Mouse (Mus musculus) forebrain, embryonic 15.5 days (tissue): ENCODE data around the gene Slc4a8. TPM values are rescaled to one million over a fixed set of nuclear protein-coding genes. Genes with fewer than 3 reads are reported as not detected.
"Not testable (repeated sequence)": the region's sequence is repeated elsewhere in the genome, so short reads cannot be mapped to it uniquely, and the experiment has no call there.

Experiments used
- ATAC-seq: fragments of 200-750 bp; cut with Nextera tagmentation; replicated peaks from 2 replicates; pipeline ENCODE4 v1.8.0; 2017; ENCODE audit warnings: mild to moderate bottlenecking, moderate TSS enrichment, moderate library complexity
- H3K27ac ChIP-seq: fragments of 300-500 bp; sonication (generic); replicated peaks from 2 replicates; pipeline ENCODE4 v1.5.1; 2015; ENCODE audit warnings: mild to moderate bottlenecking, inconsistent platforms
- H3K27me3 ChIP-seq: fragments of 300-500 bp; sonication (generic); 2 replicates; pipeline ENCODE4 v1.6.1; 2015; ENCODE audit warnings: inconsistent platforms
- H3K36me3 ChIP-seq: fragments of 300-500 bp; sonication (generic); 2 replicates; pipeline ENCODE4 v1.6.1; 2015; ENCODE audit warnings: mild to moderate bottlenecking, inconsistent platforms
- H3K4me1 ChIP-seq: fragments of 300-500 bp; sonication (generic); 2 replicates; pipeline ENCODE4 v1.6.1; 2015; ENCODE audit warnings: inconsistent platforms
- H3K4me2 ChIP-seq: fragments of 300-500 bp; sonication (generic); replicated peaks from 2 replicates; pipeline ENCODE4 v1.6.1; 2015; ENCODE audit warnings: mild to moderate bottlenecking, inconsistent platforms
- H3K4me3 ChIP-seq: fragments of 300-500 bp; sonication (generic); 2 replicates; pipeline ENCODE4 v1.5.1; 2015; ENCODE audit warnings: mild to moderate bottlenecking, inconsistent platforms
- H3K9ac ChIP-seq: fragments of 300-500 bp; sonication (generic); replicated peaks from 2 replicates; pipeline ENCODE4 v1.6.1; 2015; ENCODE audit warnings: mild to moderate bottlenecking, inconsistent platforms
- H3K9me3 ChIP-seq: fragments of 300-500 bp; sonication (generic); 2 replicates; pipeline ENCODE4 v1.6.1; 2016; ENCODE audit warnings: inconsistent platforms
- WGBS: fragments of 180-500 bp; shearing (Covaris S2); methylation state at CpG from one replicate; pipeline ENCODE4 v1.1.7; 2015; ENCODE audit warnings: mixed read lengths; 5-methylcytosine and 5-hydroxymethylcytosine counted together
- polyA plus RNA-seq: library from polyadenylated mRNA; unstranded; fragments of >200 nt; fragmentation: Nextera tagmentation; extraction: Ambion mirVana; gene quantifications from 2 replicates; pipeline ENCODE4 v1.2.1, GENCODE M21; 2015

Gene Slc4a8
- polyA plus RNA-seq, 1 experiment from 2014 or later, result 22.8 TPM

DNA sequence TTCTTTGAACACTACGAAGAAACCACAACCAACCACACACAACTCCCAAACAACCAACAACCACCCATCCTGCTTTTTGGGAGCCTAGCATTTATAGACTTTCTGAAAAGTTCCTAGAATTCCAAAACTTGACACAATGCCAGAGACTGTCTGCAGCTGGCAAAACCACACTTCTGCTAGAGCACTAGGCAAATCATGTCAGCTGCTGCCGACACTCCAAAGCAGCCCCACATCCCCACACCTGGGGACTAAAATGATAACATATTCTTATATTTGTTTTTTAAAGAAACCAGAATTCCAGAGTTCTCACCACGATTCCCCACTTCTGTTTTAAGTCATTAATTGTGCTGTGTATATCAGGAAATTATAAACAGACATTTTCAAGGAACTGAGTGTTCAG is 57.3 kb downstream of the Slc4a8 start:
- no peak for ATAC-seq
- Histone ChIP-seq H3K9ac (no peak overlapping the region), H3K9me3 (no peaks in the 10 kb centered on the region), H3K4me3 (no peak overlapping the region), H3K27me3 (peaks cover 2% of the 10 kb centered on the region; the same call in 1 of the 2 replicates), H3K4me2 (no peak overlapping the region), H3K27ac (no peak overlapping the region), H3K4me1 (peaks cover 10% of the 10 kb centered on the region), H3K36me3 (peaks cover 22% of the 10 kb centered on the region)
- WGBS, result 97% methylated on average over 3 of the region's 3 CpGs

DNA sequence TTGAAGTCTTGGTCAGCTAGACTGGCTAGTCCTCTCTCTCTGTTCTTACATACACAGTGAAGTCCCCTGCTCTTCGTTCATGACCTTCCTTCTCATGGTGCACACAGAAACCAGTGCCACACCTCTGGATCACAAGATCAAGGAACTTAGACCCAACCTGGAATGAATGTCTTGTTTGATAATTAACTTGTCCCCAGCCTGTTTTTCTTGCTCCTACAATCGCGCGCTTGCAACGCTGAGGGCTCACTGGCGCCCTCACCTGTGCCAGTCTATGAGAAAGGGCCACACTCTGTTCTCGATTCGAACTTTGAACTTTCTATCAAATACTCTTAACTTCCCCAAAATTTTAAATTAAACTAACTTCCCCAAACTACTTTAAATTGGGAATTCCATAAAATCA is 60.3 kb downstream of the Slc4a8 start:
- Histone ChIP-seq H3K27me3 (peaks cover 7% of the 10 kb centered on the region; the same call in 1 of the 2 replicates), H3K27ac (no peak overlapping the region), H3K9me3 (no peaks in the 10 kb centered on the region), H3K9ac (no peak overlapping the region), H3K4me1 (peaks cover 16% of the 10 kb centered on the region), H3K36me3 (peaks cover 17% of the 10 kb centered on the region), H3K4me3 (no peak overlapping the region), H3K4me2 (no peak overlapping the region)
- no peak for ATAC-seq
- 62% methylated on average over 8 of the region's 8 CpGs for WGBS

DNA sequence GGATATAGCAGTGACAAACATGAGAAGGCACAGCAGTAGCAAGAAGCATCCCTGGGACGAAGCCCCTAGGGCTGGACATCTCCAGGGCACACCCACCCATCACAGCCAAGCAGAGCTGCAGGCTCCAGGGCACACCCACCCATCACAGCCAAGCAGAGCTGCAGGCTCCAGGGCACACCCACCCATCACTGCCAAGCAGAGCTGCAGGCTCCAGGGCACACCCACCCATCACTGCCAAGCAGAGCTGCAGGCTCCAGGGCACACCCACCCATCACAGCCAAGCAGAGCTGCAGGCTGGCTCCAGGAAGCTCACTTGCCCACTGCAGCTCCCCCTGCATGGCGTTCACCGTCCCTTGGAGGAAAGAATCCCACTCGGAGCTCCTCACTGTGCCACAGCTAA is 60.8 kb downstream of the Slc4a8 start:
- WGBS, result 67% methylated on average over 4 of the region's 4 CpGs
- not testable (repeated sequence) for ATAC-seq, H3K27ac ChIP-seq

DNA sequence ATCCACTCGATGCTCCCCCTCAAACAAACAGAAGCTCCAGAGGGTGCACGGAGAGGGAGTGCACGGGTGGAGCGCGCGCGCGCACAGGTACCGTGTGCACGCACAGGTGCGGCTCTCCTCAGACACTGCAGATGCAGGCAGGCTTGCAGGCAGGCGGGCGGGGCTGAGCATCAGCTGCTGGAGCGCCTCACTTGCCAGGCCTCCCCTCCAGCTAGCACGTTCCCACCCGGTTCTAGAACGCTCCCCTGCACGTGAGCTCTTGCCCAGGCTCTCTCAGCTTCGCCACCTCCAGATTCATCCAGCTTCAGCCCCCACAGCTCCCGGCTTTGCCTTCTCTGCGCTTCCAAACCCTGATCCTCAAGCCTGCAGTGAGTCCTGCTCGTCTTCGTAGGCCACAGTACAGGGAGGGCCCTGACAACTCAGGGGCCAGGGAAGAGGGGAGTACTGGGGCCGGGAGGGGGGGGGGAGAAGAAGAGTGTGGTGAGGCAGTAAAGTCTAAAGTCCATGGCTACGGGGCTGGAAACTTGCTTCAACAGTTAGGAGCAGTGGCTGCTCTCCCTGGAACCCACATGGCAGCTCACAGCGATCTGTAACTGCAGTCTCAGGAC is 63.8 kb downstream of the Slc4a8 start:
- Histone ChIP-seq H3K36me3 (no peaks in the 10 kb centered on the region), H3K27ac (no peak overlapping the region), H3K4me3 (peak overlapping the region; percentile 17), H3K27me3 (peaks cover 7% of the 10 kb centered on the region; the same call in 1 of the 2 replicates), H3K9me3 (no peaks in the 10 kb centered on the region), H3K4me2 (peak overlapping the region; percentile 36), H3K9ac (no peak overlapping the region), H3K4me1 (peaks cover 16% of the 10 kb centered on the region)
- WGBS, result 9% methylated on average over 26 of the region's 26 CpGs
- peak; percentile 71 for ATAC-seq

More for the DNA sequence above, 60.8 kb downstream of the Slc4a8 start:
- not testable (repeated sequence) for H3K4me3 ChIP-seq, H3K27me3 ChIP-seq, H3K9me3 ChIP-seq, H3K4me2 ChIP-seq, H3K9ac ChIP-seq
- Histone ChIP-seq H3K4me1 (peaks cover 16% of the 10 kb centered on the region), H3K36me3 (peaks cover 14% of the 10 kb centered on the region)

DNA sequence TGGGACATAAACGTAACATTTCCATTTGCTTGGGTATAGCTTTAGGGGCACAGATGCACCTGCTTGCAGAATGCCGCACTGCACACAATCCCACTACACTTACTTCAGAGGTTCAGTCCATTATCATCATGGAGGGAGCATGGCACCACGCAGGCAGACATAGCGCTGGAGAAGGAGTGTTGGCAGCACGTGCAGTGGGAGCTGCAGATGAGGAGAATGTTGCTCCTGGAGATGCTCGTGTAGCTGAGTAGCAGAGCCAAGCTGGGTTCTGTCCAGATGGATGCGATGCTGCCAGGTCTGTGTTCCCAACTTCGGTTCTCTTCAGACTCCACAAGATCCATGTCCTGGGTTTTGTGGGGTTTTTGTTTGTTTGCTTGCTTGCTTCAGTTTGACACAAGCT is 64.5 kb downstream of the Slc4a8 start:
- Histone ChIP-seq H3K27me3 (peaks cover 7% of the 10 kb centered on the region; the same call in 1 of the 2 replicates), H3K9me3 (no peaks in the 10 kb centered on the region), H3K4me1 (peaks cover 16% of the 10 kb centered on the region), H3K36me3 (no peaks in the 10 kb centered on the region), H3K9ac (no peak overlapping the region), H3K4me2 (no peak overlapping the region), H3K27ac (no peak overlapping the region), H3K4me3 (no peak overlapping the region)
- no peak for ATAC-seq
- WGBS, result 67% methylated on average over 8 of the region's 8 CpGs

DNA sequence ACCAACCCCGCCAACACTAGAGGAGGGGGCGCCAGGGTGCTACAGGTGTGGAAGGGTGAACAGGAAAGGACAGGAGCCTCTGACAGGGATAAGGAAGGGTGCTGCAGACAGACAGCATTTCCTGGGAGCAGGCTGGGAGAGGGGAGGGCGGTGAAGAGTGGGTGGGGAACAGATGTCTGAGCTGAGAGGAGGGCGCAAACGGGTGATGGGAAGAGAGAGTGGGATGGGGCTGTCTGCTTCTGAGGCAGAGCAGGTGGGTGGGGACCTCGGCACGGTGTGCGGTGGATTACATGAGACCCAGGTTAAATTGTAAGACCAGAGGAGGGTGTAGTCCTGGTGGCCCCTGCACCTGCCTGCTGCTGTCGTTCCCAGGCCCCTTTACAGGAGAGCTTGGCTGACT is 68.2 kb downstream of the Slc4a8 start:
- Histone ChIP-seq H3K27ac (no peak overlapping the region), H3K9me3 (no peaks in the 10 kb centered on the region), H3K4me2 (no peak overlapping the region), H3K9ac (no peak overlapping the region), H3K27me3 (no peaks in the 10 kb centered on the region), H3K4me1 (peaks cover 13% of the 10 kb centered on the region; the same call in 1 of the 2 replicates), H3K36me3 (no peaks in the 10 kb centered on the region), H3K4me3 (no peak overlapping the region)
- WGBS, result 80% methylated on average over 9 of the region's 9 CpGs
- ATAC-seq, result no peak

DNA sequence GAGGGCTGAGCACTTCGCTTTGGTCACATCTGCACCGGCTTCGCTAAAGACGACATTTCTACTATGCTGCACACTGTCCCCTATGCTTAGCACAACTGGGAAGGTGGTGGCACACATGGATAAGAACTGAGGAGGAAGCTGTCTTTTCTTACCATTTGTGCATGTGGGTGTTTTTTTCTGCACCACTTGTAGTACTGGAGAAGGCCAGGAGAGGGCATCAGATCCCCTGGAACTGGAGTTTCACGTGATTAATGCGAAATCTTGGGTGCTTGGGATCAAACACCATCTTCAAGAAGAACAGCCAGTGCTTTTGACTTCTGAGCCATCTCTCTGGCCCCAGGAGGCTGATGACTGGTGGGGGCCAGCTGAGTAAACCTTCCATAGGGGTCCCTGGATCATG is 69.1 kb downstream of the Slc4a8 start:
- no peak overlapping the region for H3K4me3 ChIP-seq

DNA sequence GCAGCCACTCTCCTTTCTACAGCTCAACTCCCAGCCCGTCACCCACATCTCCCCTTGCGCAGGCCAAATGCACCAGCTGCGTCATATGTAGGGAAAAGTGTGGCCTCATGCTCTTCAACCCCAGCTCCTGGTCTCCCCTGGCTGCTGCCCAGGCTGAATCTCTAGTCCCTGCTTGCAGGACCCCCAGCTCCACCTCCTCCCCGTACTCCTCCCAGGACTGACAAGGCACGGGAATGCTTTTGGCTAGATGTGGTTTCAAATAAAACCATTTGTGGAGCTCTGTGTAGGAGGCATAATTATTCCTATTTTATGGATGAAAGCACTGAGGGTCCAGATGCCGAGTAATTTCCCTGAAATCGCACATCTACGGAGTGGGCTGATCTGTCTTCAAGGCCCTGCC is 70.6 kb downstream of the Slc4a8 start:
- WGBS, result 74% methylated on average over 8 of the region's 8 CpGs
- H3K27ac ChIP-seq, result no peak overlapping the region
- H3K36me3 ChIP-seq, result no peaks in the 10 kb centered on the region
- no peak for ATAC-seq
- H3K27me3 ChIP-seq, result no peaks in the 10 kb centered on the region
- peaks cover 3% of the 10 kb centered on the region; the same call in 1 of the 2 replicates for H3K4me1 ChIP-seq
- no peak overlapping the region for H3K4me3 ChIP-seq
- H3K4me2 ChIP-seq, result no peak overlapping the region
- no peaks in the 10 kb centered on the region for H3K9me3 ChIP-seq
- H3K9ac ChIP-seq, result no peak overlapping the region

More for the DNA sequence above, 69.1 kb downstream of the Slc4a8 start:
- Histone ChIP-seq H3K9me3 (no peaks in the 10 kb centered on the region), H3K9ac (no peak overlapping the region), H3K27me3 (no peaks in the 10 kb centered on the region), H3K27ac (no peak overlapping the region), H3K36me3 (no peaks in the 10 kb centered on the region), H3K4me2 (no peak overlapping the region), H3K4me1 (peaks cover 6% of the 10 kb centered on the region; the same call in 1 of the 2 replicates)
- 55% methylated on average over 6 of the region's 6 CpGs for WGBS
- no peak for ATAC-seq

DNA sequence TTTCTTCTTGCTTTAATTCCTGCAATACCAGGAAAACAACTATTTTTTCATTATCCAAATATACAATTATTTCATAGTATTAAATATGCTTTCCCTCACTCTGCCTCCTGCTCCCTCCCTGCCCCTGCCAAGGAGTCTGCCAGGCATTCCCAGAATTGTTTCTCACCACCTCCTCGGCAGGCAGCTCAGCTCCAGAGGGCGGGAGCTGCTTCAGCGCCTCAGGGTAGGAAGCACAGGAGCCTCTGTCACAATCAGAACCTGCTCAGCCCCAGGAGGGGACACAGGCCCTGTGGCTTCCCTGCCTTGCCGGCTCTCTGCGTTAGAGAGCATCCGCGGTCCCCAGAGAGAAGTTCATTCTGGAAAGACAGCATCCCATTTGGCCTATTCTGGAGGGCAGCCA is 71.2 kb downstream of the Slc4a8 start:
- no peak overlapping the region for H3K9ac ChIP-seq
- H3K4me3 ChIP-seq, result no peak overlapping the region
- no peak overlapping the region for H3K27ac ChIP-seq
- no peak overlapping the region for H3K4me2 ChIP-seq
- H3K27me3 ChIP-seq, result no peaks in the 10 kb centered on the region
- H3K4me1 ChIP-seq, result peaks cover 3% of the 10 kb centered on the region; the same call in 1 of the 2 replicates
- no peaks in the 10 kb centered on the region for H3K36me3 ChIP-seq
- no peak for ATAC-seq
- WGBS, result 25% methylated on average over 7 of the region's 7 CpGs
- H3K9me3 ChIP-seq, result no peaks in the 10 kb centered on the region

DNA sequence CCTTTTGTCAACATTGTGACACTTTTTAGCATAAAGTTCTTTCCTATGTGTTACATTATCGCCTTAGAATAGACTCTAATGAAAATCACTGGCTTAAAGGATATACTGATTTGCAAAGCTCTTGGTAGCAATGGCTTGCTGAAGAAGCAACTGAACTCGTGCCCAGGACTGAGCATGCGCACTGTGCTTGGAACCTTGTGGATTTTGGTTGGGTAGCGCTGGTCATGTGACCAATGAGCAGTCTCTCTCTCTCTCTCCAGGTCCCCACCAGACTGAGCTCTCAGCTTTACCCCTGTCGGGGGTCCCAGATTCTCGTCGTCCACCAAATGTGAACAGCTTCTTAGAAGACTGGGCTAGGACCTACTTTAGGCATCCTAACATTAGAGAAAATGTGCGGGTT is 75.2 kb downstream of the Slc4a8 start:
- H3K9me3 ChIP-seq, result no peaks in the 10 kb centered on the region

DNA sequence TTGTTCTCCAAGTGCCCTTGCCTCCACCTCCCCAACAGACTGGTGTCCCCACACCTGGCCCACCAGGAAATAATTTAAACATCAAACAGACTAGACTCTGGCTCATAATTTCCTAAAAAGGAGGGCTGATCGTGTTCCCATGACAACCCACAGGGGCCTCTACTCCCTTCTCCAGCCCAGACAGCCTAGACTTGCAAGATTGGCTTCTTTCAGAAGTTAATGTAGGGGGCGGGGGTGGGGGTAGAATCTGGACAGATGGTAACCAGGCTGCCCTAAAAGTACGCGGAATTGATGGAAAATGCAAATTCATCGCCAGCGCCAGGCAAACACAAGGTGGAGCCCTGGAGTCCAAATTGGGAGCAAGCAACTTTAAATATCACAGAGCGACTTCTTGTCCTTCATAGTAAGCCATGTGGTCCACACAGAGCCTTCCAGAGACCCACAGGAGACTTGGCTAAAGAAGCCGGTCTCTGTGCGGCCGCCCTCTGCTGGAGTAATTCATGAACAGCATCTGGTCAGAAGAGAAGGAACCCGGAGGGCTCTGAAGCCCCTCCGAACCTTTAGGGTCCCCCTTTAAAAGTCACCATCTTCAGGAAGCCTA is 77.2 kb downstream of the Slc4a8 start:
- H3K27ac ChIP-seq, result no peak overlapping the region
- H3K4me2 ChIP-seq, result no peak overlapping the region
- H3K4me1 ChIP-seq, result no peaks in the 10 kb centered on the region
- H3K9me3 ChIP-seq, result no peaks in the 10 kb centered on the region
- H3K4me3 ChIP-seq, result no peak overlapping the region
- peak; percentile 38; the same call in 1 of the 2 replicates for ATAC-seq
- H3K9ac ChIP-seq, result no peak overlapping the region
- no peaks in the 10 kb centered on the region for H3K27me3 ChIP-seq
- WGBS, result 38% methylated on average over 12 of the region's 12 CpGs
- H3K36me3 ChIP-seq, result no peaks in the 10 kb centered on the region

More for the DNA sequence above, 75.2 kb downstream of the Slc4a8 start:
- H3K4me2 ChIP-seq, result no peak overlapping the region
- no peak overlapping the region for H3K27ac ChIP-seq
- H3K27me3 ChIP-seq, result no peaks in the 10 kb centered on the region
- peaks cover 3% of the 10 kb centered on the region; the same call in 1 of the 2 replicates for H3K4me1 ChIP-seq
- no peak overlapping the region for H3K9ac ChIP-seq
- no peaks in the 10 kb centered on the region for H3K36me3 ChIP-seq
- H3K4me3 ChIP-seq, result no peak overlapping the region
- no peak for ATAC-seq
- 78% methylated on average over 8 of the region's 8 CpGs for WGBS

DNA sequence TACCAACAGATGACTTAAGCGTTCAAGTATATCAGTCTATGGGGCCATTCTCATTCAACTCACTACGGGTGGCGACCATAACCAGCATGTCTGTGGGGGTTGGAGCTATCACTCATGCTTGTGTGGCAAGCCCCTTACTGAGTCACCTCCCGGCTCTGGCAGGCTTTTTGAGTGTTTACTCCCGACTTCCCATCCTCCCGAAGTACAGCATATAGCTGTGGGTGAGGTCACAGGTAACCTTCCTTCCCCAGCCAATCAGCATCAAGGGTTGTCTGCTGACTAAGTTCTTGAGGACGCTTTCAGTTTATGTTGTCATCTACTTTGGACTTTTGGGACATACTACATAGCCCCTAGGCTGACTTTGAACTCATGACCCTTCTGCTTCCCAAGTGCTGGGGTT is 82.8 kb downstream of the Slc4a8 start:
- H3K36me3 ChIP-seq, result no peaks in the 10 kb centered on the region
- H3K4me1 ChIP-seq, result peaks cover 9% of the 10 kb centered on the region; the same call in 1 of the 2 replicates
- H3K4me2 ChIP-seq, result no peak overlapping the region
- no peak overlapping the region for H3K9ac ChIP-seq
- no peaks in the 10 kb centered on the region for H3K27me3 ChIP-seq
- no peak for ATAC-seq
- H3K9me3 ChIP-seq, result no peaks in the 10 kb centered on the region
- 90% methylated on average over 7 of the region's 7 CpGs for WGBS
- H3K27ac ChIP-seq, result no peak overlapping the region
- H3K4me3 ChIP-seq, result no peak overlapping the region
